Mouse (Mus musculus): Measurements from ENCODE around the gene Hfm1. TPM values are rescaled to one million over a fixed set of nuclear protein-coding genes. Genes with fewer than 3 reads are reported as not detected.

Gene Hfm1
- polyA plus RNA-seq, 1 experiment from 2014 or later: 5.4 TPM

- Histone ChIP-seq H3K4me1 (replicated peaks; ENCODE audit: control insufficient read depth, insufficient read depth, low read length) (no peaks in the 10 kb centered on the region), H3K4me3 (ENCODE audit: low read depth, low read length) (no peak overlapping the region), H3K9ac (ENCODE audit: low read length) (no peak overlapping the region), H3K4me2 (ENCODE audit: low read depth, low read length, severe bottlenecking) (no peak overlapping the region), H3K27me3 (ENCODE audit: control insufficient read depth, insufficient read depth, low read length) (no peaks in the 10 kb centered on the region), H3K36me3 (ENCODE audit: control insufficient read depth, insufficient read depth, low read length) (no peaks in the 10 kb centered on the region), H3K9me3 (ENCODE audit: control insufficient read depth, low read length) (no peaks in the 10 kb centered on the region; the same call in 1 of the 2 replicates), H3K27ac (ENCODE audit: low read depth, low read length) (no peak overlapping the region)
- no peak for ATAC-seq (replicated peaks; ENCODE audit: low FRiP score)
- 75% methylated on average over 3 of the region's 3 CpGs for WGBS
- no peak for DNase-seq (ENCODE audit: low spot score)
These were observed 30.3 kb upstream of the Hfm1 start for GRCm38 (mm10) chr5:106956467-106956866.

- Histone ChIP-seq H3K36me3 (ENCODE audit: control insufficient read depth, insufficient read depth, low read length) (no peaks in the 10 kb centered on the region), H3K9me3 (ENCODE audit: control insufficient read depth, low read length) (no peaks in the 10 kb centered on the region), H3K27ac (ENCODE audit: low read depth, low read length) (no peak overlapping the region), H3K4me3 (ENCODE audit: low read depth, low read length) (no peak overlapping the region), H3K9ac (ENCODE audit: low read length) (no peak overlapping the region), H3K27me3 (ENCODE audit: control insufficient read depth, insufficient read depth, low read length) (no peaks in the 10 kb centered on the region), H3K4me2 (ENCODE audit: low read depth, low read length, severe bottlenecking) (no peak overlapping the region), H3K4me1 (replicated peaks; ENCODE audit: control insufficient read depth, insufficient read depth, low read length) (no peaks in the 10 kb centered on the region)
- ATAC-seq (replicated peaks; ENCODE audit: low FRiP score): no peak
- WGBS: 84% methylated on average over 6 of the region's 6 CpGs
- DNase-seq (ENCODE audit: low spot score): no peak
These were observed 22.6 kb upstream of the Hfm1 start for GRCm38 (mm10) chr5:106948683-106949082.

DNA sequence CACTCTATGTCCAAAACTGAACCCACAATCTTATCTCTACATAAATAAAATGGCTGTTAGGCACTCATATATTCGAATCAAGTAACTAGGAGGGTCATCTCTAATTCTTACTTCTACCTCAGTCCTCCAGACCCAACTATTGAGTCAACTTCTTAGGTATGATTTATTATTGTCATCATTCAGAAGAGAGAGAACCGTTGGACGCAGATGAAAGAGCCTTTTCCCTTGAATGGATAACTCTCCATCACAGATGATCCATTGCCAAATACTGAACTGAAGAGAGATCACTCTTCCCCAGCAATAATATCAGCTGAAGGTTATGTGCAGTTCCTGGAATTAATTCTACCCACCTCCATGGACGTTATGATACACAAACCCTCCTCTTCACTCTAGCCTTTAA is 20.2 kb upstream of the Hfm1 start:
- ATAC-seq (replicated peaks; ENCODE audit: low FRiP score): no peak
- no peak overlapping the region for H3K4me3 ChIP-seq (ENCODE audit: low read depth, low read length)
- no peaks in the 10 kb centered on the region for H3K36me3 ChIP-seq (ENCODE audit: control insufficient read depth, insufficient read depth, low read length)
- H3K4me1 ChIP-seq (replicated peaks; ENCODE audit: control insufficient read depth, insufficient read depth, low read length): no peaks in the 10 kb centered on the region
- no peak overlapping the region for H3K27ac ChIP-seq (ENCODE audit: low read depth, low read length)
- no peak overlapping the region for H3K4me2 ChIP-seq (ENCODE audit: low read depth, low read length, severe bottlenecking)
- H3K9ac ChIP-seq (ENCODE audit: low read length): no peak overlapping the region
- DNase-seq (ENCODE audit: low spot score): no peak
- WGBS: 87% methylated on average over 4 of the region's 4 CpGs
- no peaks in the 10 kb centered on the region for H3K27me3 ChIP-seq (ENCODE audit: control insufficient read depth, insufficient read depth, low read length)
- no peaks in the 10 kb centered on the region for H3K9me3 ChIP-seq (ENCODE audit: control insufficient read depth, low read length)

DNA sequence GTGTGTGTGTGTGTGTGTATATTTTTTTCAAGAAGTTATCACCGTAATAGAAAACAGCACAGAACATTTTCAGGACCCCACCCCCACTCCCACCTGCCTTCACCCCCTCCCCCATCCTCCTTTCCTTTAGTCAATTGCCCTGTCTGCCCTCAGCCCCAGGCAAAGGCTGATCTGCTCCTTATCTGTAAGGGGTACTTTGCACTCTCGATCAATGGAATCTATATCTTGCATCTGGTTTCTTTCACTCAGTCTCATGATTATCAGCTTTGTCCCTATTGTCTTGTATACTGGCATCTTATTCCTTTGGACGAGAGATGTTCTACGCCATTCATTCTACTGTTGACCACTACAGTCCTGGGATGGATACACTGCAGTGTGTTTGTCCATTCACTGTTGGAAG is 1.9 kb upstream of the Hfm1 start:
- DNase-seq (ENCODE audit: low spot score) (no peak), ATAC-seq (replicated peaks; ENCODE audit: low FRiP score) (no peak)
- Histone ChIP-seq H3K27ac (ENCODE audit: low read depth, low read length) (no peak overlapping the region), H3K4me1 (replicated peaks; ENCODE audit: control insufficient read depth, insufficient read depth, low read length) (no peaks in the 10 kb centered on the region), H3K4me2 (ENCODE audit: low read depth, low read length, severe bottlenecking) (no peak overlapping the region), H3K36me3 (ENCODE audit: control insufficient read depth, insufficient read depth, low read length) (no peaks in the 10 kb centered on the region), H3K9me3 (ENCODE audit: control insufficient read depth, low read length) (no peaks in the 10 kb centered on the region), H3K9ac (ENCODE audit: low read length) (no peak overlapping the region), H3K27me3 (ENCODE audit: control insufficient read depth, insufficient read depth, low read length) (no peaks in the 10 kb centered on the region), H3K4me3 (ENCODE audit: low read depth, low read length) (no peak overlapping the region)
- WGBS: 79% methylated on average over 4 of the region's 4 CpGs

- Histone ChIP-seq H3K9me3 (ENCODE audit: control insufficient read depth, low read length) (no peaks in the 10 kb centered on the region), H3K27ac (ENCODE audit: low read depth, low read length) (no peak overlapping the region), H3K27me3 (ENCODE audit: control insufficient read depth, insufficient read depth, low read length) (no peaks in the 10 kb centered on the region), H3K4me2 (ENCODE audit: low read depth, low read length, severe bottlenecking) (peak overlapping the region; percentile 74), H3K9ac (ENCODE audit: low read length) (peak overlapping the region; percentile 83), H3K36me3 (ENCODE audit: control insufficient read depth, insufficient read depth, low read length) (no peaks in the 10 kb centered on the region), H3K4me1 (replicated peaks; ENCODE audit: control insufficient read depth, insufficient read depth, low read length) (no peaks in the 10 kb centered on the region), H3K4me3 (ENCODE audit: low read depth, low read length) (peak overlapping the region; percentile 64)
- ATAC-seq (replicated peaks; ENCODE audit: low FRiP score) (no peak; the same call in 1 of the 2 replicates), DNase-seq (ENCODE audit: low spot score) (no peak)
- WGBS: 33% methylated on average over 4 of the region's 4 CpGs
These were observed 207 bp upstream of the Hfm1 start for GRCm38 (mm10) chr5:106926369-106926686.

- H3K9me3 ChIP-seq (ENCODE audit: control insufficient read depth, low read length): no peaks in the 10 kb centered on the region
- H3K9ac ChIP-seq (ENCODE audit: low read length): no peak overlapping the region
- no peaks in the 10 kb centered on the region for H3K36me3 ChIP-seq (ENCODE audit: control insufficient read depth, insufficient read depth, low read length)
- no peak overlapping the region for H3K27ac ChIP-seq (ENCODE audit: low read depth, low read length)
- DNase-seq (ENCODE audit: low spot score): no peak
- H3K27me3 ChIP-seq (ENCODE audit: control insufficient read depth, insufficient read depth, low read length): no peaks in the 10 kb centered on the region
- H3K4me3 ChIP-seq (ENCODE audit: low read depth, low read length): no peak overlapping the region
- H3K4me1 ChIP-seq (replicated peaks; ENCODE audit: control insufficient read depth, insufficient read depth, low read length): no peaks in the 10 kb centered on the region
- no peak for ATAC-seq (replicated peaks; ENCODE audit: low FRiP score)
- no peak overlapping the region for H3K4me2 ChIP-seq (ENCODE audit: low read depth, low read length, severe bottlenecking)
These were observed 6.8 kb downstream of the Hfm1 start for GRCm38 (mm10) chr5:106919315-106919714.

- 75% methylated on average over 2 of the region's 2 CpGs for whole genome bisulfite sequencing
- H3K4me3 ChIP-seq (ENCODE audit: low read depth, low read length): no peak overlapping the region
These were observed 29.2 kb downstream of the Hfm1 start for GRCm38 (mm10) chr5:106896879-106897278.

DNA sequence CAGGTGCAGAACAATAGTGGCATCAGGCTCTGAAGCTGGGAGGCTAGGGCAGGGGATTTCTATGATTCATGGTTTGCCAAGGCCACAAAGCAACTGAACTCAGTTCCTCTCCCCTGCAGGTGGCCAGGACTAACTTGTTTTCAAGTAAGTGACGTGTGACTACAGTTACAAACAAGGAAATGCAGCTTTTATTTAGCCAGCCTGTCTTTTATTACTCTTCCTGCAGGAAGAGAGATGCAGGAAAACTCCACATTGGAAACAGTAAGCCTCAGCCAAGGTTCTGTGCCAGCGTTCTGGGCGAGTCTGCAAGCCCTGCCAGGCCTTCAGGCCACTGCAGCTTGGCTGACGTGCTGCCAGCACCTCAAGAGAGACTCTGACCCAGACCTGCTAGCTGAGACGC is 34.3 kb downstream of the Hfm1 start:
- Histone ChIP-seq H3K9ac (ENCODE audit: low read length) (no peak overlapping the region), H3K27ac (ENCODE audit: low read depth, low read length) (no peak overlapping the region), H3K36me3 (ENCODE audit: control insufficient read depth, insufficient read depth, low read length) (no peaks in the 10 kb centered on the region), H3K4me3 (ENCODE audit: low read depth, low read length) (no peak overlapping the region), H3K4me1 (replicated peaks; ENCODE audit: control insufficient read depth, insufficient read depth, low read length) (no peaks in the 10 kb centered on the region), H3K27me3 (ENCODE audit: control insufficient read depth, insufficient read depth, low read length) (no peaks in the 10 kb centered on the region), H3K4me2 (ENCODE audit: low read depth, low read length, severe bottlenecking) (no peak overlapping the region), H3K9me3 (ENCODE audit: control insufficient read depth, low read length) (no peaks in the 10 kb centered on the region)
- no peak for DNase-seq (ENCODE audit: low spot score)
- 24% methylated on average over 5 of the region's 5 CpGs for WGBS
- no peak for ATAC-seq (replicated peaks; ENCODE audit: low FRiP score)

More at GRCm38 (mm10) chr5:106896879-106897278, 29.2 kb downstream of the Hfm1 start:
- no peak for ATAC-seq (replicated peaks; ENCODE audit: low FRiP score)
- H3K27ac ChIP-seq (ENCODE audit: low read depth, low read length): no peak overlapping the region
- H3K9ac ChIP-seq (ENCODE audit: low read length): no peak overlapping the region
- H3K27me3 ChIP-seq (ENCODE audit: control insufficient read depth, insufficient read depth, low read length): no peaks in the 10 kb centered on the region
- no peaks in the 10 kb centered on the region for H3K36me3 ChIP-seq (ENCODE audit: control insufficient read depth, insufficient read depth, low read length)
- H3K4me2 ChIP-seq (ENCODE audit: low read depth, low read length, severe bottlenecking): no peak overlapping the region
- H3K9me3 ChIP-seq (ENCODE audit: control insufficient read depth, low read length): no peaks in the 10 kb centered on the region
- DNase-seq (ENCODE audit: low spot score): no peak
- no peaks in the 10 kb centered on the region for H3K4me1 ChIP-seq (replicated peaks; ENCODE audit: control insufficient read depth, insufficient read depth, low read length)

DNA sequence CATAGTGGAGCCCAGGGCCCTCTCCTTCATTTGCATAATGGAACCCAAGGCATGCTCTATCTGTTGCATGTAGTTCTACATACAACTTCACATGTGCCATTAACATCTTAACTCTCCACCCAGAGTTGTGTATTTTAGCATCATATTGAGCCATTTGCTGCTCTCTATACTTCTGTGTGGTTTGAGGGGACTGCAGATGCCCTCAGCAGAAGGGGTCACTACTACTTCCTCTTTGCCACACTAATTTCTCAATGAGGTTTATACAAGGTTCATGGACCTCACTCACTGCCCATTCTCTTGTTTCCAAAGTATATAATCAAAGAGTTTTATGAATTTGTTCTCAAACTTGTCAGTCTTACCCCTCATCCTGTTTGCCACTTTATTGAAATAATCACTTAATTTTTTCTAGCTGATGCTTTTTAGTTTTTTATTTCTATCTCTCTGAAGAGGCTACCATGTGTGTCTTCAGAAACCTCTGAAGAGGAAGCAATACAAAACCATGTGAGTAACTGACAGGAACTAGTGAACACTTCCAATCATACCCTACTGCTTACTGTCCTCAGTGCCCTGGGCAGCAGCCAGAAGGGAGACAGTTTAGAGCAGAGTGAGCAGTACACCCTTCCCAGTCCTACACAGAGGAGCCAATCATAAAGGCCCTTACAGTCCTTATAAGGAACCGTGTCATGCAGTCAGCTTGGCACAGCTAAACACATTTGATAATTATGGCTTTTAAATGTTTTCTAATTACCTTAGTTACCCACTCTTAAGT is 38.6 kb downstream of the Hfm1 start:
- Histone ChIP-seq H3K4me3 (ENCODE audit: low read depth, low read length) (no peak overlapping the region), H3K4me2 (ENCODE audit: low read depth, low read length, severe bottlenecking) (no peak overlapping the region), H3K9me3 (ENCODE audit: control insufficient read depth, low read length) (no peaks in the 10 kb centered on the region), H3K36me3 (ENCODE audit: control insufficient read depth, insufficient read depth, low read length) (no peaks in the 10 kb centered on the region), H3K27ac (ENCODE audit: low read depth, low read length) (no peak overlapping the region), H3K27me3 (ENCODE audit: control insufficient read depth, insufficient read depth, low read length) (no peaks in the 10 kb centered on the region), H3K4me1 (replicated peaks; ENCODE audit: control insufficient read depth, insufficient read depth, low read length) (no peaks in the 10 kb centered on the region), H3K9ac (ENCODE audit: low read length) (no peak overlapping the region)
- WGBS: 78% methylated on average over 1 of the region's 1 CpGs
- no peak for ATAC-seq (replicated peaks; ENCODE audit: low FRiP score)
- DNase-seq (ENCODE audit: low spot score): no peak
